Mouse (Mus musculus) stomach, postnatal 0 days (tissue): ENCODE measurements around the gene Iffo2.

Source experiments
- CTCF ChIP-seq: IDR thresholded peaks from 2 replicates; pipeline ENCODE4 v1.5.1; 2016; ENCODE audit warnings: antibody characterized with exemption, low read depth, mild to moderate bottlenecking, moderate library complexity
- EP300 ChIP-seq: optimal IDR thresholded peaks from 2 replicates; pipeline ENCODE3; 2016; ENCODE audit warnings: antibody characterized with exemption

- TF ChIP-seq CTCF (no peak), EP300 (no peak)
These were observed 107.5 kb downstream of the Iffo2 start for GRCm38 (mm10) chr4:139637847-139638246.
